Mouse (Mus musculus) spleen, adult 18-20 months (tissue): ENCODE measurements around the gene Gnb1.

Experiments
- DNase-seq, 2 experiments: peaks; one replicate each; pipeline ENCODE4 v3.0.0; 2022; ENCODE audit warnings: mixed read lengths in 2 of 2

Gnb1 gene

GRCm38 (mm10) chr4:155485521-155485920 is 5.6 kb upstream of the Gnb1 start:
- DNase-seq = no peak

DNA sequence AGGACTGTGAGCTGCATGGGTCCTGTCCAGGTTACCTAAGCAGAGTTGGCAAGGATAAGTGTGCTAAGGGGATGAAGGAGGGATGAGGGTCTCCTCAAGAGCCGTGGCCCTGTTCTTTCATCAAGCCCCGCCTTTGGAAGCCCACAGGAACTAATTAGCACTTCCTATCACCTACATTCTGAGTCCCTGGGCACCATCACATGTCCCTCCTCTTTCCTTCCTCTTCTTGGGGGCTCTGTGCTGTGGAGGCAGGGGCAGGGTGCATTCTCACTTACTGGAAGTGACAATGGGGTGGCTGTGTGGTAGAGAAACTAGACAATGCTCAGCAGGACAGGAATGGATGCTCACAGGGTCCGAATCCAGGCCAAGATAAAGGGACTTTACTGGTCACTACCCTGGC is 3.4 kb upstream of the Gnb1 start:
- peak in 1 of 2 experiments; percentile 10 for DNase-seq

DNA sequence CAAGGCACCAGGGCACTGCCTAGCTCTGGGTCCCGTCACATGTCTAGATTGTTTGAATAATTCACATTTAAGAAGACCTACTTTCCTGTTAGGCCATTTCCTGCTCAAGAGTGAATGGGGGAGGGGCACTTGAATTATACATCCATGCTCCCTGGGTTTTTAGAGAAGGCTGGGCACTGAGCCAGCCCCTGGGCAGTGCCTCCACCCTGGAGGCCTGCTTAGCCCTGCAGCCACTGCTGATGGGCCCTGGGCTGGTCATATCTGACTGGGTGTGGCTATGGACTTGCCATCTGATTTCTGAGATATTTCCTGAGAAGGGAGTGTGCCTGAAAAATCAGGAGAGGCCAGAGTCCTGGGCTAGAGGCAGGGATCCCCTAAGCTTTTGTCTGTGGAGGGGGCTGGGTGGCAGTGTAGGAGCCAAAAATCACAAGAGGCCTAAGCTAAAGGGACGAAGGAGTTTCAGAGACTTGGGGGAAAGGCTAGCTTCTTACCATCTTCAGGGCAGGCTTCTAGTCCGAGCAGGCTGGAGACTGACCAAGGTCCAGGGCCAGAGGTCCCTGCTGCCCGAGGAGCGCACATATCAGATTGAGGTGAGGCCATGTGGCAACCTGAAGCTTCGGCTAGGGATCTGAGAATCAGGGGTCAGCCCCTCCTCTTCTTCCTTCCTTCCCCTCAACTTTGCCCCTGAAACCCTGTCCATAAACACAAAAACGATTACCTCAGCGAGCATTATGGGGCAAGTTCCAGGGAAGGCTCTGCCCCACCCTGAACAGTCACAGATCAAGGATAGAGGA is 2.7 kb upstream of the Gnb1 start:
- DNase-seq = peak in 1 of 2 experiments; percentile 22

DNA sequence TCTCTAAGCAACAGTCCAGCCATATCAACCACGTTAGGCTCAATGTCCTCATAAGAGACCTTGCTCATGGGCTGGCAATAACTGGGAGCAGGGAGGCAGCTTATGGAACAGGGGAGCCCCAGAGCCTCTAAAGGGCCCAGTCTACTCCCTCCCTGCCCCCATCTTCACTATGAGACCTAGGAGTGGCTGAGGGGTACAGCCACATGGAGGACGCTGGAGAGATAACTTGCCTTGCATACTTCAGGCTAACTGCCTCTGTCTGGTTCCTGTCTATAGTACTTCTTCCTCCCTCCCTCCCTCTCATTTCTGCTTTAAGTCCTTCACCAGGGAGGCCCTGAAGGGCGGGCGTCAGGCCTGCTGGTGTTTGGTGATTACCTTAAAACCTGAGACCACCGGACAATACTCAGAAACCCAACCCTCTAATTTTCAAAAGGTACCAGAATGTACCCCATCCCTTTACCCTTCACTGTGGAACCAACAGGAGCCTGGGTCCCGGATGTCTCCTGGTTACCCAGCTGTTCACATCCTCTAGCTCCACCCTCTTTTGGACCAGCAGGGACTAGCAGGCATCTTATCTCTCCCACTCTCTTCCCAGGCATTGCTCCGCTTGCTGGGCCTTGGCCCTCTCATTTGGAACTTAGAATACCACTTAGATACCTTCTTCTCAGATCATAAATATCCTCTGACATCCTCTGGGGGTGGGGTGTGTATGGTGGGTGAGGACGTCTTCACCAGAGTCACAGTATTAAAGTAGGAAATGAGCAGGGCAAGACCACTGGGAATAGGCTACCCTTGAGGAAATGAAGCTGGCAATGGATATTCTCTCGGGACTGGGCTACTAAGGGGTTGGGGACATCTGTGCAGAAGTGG is 1.8 kb upstream of the Gnb1 start:
- DNase-seq = no peak

DNA sequence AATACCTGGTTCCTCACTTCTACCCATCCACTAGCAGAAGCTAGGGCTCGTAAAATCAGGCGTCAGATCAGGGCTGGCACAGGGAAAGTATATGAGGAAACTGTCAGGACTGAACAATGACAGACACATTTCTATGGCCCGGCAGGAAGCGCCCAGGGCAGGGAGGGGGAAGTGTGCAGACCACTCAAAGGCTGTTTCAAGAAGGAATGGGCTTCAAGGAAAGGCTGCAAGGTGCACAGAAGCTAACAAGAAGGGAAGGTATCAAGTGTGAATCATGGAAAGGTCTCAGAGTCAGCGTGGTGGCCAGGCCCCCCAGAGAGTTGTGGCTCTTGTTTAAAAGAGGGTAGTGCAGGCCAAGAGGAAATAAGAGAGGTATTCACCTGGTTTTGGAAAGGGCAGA is 705 bp upstream of the Gnb1 start:
- DNase-seq = peak in 1 of 2 experiments; percentile 11

GRCm38 (mm10) chr4:155491529-155492130 is 469 bp downstream of the Gnb1 start:
- DNase-seq = no peak

DNA sequence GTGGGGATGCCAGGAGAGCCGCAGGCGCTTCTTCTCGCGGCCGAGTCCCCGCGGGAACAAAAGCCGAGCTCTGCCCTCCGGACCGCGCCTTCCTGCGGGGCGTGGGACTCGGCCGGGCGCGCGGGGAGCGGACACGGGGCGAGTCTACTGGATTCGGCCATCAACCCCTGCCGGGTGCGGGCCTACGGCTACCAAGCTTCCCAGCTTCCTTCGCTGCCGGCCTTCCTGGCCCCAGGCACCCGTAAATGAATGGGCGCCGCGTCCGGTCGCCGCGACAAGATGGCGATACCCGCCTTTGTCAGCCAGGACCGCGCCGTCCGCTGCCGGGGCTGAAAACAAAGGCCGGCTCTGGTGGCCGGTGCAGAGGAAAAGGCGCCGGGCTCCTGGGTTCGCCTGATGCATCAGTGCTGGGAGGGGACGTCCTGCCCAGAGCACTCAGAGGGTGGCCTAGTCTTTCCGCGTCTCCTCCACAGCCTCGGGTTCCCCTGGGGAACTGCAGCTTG is 1.0 kb downstream of the Gnb1 start:
- DNase-seq = peak; percentile 38 to 57

DNA sequence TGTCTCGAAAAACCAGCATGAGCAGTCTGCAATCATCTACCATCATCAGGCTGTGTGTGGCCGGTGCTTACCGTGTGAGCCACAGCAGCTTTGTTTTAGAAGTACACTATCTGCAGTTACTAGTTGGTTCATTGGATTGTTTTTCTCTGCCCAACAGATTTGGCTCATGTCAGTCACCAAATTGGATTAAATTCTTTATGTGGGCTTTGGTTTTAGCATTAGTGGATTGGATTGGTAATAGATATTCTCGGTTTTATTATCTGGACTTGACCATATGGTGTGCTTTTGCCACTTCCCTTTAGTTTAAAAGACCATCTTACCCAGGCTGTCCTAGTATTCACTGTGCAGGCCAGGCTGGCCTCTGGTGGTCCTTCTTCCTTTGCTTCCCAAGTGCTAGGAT is 3.7 kb downstream of the Gnb1 start:
- no peak for DNase-seq

GRCm38 (mm10) chr4:155497963-155498362 is 6.8 kb downstream of the Gnb1 start:
- no peak for DNase-seq

DNA sequence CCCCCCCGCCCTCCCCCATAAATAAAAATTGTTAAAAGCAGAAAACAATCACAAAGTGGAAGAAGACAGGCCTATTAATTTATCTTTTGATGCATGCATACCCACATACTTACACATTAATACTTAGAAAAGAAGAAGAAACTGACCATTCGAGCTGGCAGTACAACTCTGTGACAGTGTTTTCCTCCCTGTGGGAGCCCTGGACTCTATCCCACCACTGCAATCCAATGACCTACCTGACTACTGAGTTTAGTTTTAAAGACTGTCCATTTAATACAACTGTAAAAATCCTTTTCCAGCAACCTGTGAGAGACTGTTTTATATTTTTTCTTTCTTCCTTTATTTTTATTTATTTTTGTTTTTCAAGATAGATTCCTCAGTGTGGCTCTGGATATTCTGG is 10.0 kb downstream of the Gnb1 start:
- DNase-seq = no peak

GRCm38 (mm10) chr4:155505067-155505466 is 13.9 kb downstream of the Gnb1 start:
- DNase-seq = no peak

DNA sequence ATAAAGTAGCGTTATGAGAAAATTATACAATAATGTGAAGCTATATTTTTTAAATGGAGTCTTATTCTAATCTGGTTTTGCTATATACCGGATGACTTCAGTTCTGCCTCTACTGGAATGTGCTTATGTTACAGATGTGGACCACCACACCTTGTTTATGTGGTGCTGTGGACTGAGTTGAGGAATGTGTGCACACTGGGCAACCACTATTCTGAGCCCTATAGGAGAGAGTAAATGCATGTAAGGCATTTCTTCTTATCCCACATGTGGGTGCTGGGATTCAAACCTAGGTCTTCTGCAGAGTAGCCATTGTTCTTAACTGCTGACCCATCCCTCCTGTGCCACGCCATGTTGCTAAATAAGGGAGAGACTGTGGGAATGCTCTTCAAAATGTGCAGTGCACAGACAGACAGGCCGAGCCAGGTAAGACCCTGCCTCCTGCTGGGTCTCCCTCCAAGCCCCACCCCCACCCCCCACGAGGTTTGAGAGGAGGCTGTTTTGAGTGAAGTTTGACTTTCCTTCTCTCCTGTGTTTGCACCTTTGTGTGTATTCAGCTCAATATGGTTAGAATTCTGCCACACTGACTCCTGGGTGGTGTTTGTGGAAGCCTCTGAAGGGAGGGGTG is 14.6 kb downstream of the Gnb1 start:
- no peak for DNase-seq

DNA sequence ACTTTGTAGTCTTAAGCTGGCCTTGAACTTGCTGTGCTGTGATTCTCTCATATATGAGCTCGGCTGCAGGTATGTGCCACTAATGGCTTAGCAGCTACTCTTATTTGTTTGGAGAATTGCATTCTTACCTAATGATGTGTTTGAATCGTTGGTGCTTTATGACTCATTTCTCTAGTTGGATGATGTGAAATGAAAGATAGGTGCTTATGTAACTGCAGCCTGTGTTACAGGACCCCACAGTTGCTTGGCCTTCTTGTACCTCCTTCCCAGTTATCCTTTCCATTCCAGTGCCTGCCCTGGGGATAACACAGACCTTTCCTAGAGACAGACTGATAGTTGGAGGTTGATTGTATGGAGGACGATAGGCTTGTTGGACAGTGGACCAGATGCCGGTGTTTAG is 17.5 kb downstream of the Gnb1 start:
- DNase-seq = no peak

GRCm38 (mm10) chr4:155510981-155511380 is 19.8 kb downstream of the Gnb1 start:
- DNase-seq = no peak

DNA sequence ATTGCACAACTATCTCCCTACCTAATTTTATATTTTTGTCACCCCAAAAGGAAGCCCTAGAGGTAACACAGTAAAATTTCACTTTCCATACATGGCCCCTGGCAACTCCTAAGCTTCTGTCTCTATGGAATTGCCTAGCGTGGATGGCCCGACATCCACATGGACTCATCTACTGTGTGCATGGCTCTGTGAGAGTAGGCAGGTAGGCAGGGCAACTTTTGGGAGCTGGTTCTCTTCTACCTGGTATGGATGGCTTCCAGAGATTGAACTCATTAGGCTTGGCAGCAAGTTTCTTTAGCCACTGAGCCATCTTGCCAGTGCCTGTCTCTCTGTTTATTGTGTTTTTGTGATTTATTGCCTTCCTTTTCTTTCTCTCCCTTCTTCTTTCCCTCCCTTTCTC is 23.6 kb downstream of the Gnb1 start:
- DNase-seq = no peak

GRCm38 (mm10) chr4:155517948-155518517 is 26.9 kb downstream of the Gnb1 start:
- no peak for DNase-seq

DNA sequence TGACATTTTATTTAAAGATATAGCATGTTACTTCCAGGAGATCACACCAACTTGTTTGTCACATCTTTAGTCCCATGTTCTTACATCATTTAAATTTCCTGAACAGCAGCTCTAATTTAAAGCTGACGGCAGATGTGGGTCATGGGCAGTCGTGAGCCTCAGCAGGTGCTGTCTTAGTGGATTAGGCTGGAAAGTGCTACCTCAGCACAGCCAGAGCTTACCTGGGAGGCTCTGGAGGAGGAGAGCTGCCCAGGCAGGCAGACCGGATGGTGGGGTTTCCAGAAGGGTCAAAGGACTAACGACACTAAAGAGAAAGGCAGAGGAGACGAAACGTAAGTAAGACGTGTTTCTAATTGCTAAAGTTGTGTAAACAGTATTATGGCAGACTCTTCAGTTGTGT is 31.2 kb downstream of the Gnb1 start:
- DNase-seq = no peak

DNA sequence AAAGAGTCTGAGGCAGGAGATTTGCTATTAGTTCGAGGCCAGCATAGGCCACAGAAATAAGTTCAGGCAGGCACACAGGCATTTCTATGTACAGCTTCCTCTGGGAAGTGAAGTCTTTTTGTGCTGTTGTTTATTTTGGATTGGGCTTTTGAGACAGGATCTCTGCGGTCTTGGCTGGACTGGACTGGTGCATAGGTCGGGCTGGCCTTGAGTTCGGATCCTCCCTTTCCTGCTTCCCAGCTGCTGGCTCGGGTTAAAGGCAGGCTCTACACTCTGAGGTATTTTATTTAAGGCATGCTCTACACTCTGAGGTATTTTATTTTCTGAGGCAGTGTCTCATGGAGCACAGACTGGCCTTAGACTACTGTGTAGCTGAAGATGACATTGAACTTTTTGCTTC is 34.6 kb downstream of the Gnb1 start:
- no peak for DNase-seq

DNA sequence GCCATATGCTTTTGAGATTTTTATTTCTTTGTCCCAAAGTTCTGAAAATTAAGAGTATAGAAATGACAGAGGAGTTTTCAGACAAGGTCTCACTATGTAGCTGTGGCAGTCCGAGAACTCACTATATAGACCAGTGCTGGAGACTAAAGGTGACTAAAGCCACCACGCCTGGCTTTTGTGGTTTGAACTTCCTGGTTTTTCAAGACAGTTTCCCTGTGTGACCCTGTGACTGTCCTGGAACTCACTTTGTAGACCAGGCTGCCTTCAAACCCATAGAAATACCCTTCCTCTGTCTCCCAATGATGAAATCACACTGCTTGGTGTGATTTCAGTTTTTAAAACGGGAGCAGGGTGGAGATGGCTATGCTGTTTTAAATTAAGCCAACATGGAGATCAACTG is 38.1 kb downstream of the Gnb1 start:
- DNase-seq = no peak

DNA sequence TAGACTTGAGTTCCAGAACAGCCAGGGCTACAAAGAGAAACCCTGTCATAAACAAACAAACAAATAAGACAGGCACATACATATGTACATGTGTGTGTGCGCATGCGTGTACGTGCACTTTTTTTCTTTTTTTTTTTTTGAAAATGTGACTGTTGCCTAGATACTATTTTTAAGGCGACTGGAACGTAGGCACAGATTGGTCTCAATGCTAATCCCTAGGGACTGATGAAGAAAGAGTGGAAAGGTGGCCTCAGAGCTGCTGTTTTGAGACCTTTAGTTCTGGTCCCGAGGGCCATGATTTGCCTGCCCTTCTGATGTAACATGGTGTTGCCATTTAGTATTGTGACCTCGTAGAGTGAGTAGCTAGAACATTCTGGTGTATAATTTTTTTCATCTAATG is 58.8 kb downstream of the Gnb1 start:
- DNase-seq = no peak

DNA sequence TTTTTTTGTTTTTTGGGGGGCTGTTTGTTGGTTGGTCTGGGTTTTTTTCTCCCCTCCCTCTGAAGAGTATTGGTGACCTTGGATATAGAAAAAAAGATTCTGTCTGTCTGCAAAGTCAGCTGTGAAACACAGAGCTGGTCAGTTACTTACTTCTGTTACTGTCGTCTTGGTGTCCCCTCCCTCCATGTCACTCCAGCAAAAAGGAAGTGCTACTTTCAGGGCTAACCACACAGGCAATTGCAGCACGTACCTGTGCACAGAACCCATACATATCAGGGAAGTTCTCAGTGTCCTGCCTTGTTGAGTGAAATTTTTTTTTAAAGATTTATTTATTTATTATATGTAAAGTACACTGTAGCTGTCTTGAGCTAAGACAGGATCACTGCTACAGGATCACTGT is 59.3 kb downstream of the Gnb1 start:
- no peak for DNase-seq

DNA sequence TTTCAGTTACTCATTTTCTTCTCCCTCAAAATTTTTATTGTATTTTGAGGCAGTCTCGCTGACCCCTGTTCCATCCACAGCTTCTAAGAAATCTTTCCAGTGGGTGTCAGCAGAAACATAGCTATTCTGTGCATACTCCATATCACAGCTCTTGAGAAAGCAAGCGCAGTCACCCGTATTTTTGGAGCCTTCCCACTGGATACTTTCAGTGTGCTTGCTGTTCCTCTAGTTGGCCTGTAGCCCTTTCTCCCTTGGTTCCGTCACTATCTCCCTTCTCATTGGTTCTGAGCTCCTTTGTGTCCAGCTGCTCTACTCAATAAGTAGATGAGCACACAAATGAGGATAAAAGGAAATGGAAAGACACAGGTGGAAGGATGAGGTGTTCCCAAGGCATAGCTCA is 59.9 kb downstream of the Gnb1 start:
- no peak for DNase-seq
